Mouse (Mus musculus): ENCODE measurements around the gene 1700028K03Rik. TPM values are rescaled to one million over a fixed set of nuclear protein-coding genes. Genes with fewer than 3 reads are reported as not detected.
A peak's percentile ranks its signal among the peaks of the same experiment; 100 is the strongest.

Gene 1700028K03Rik
- not detected for total RNA-seq (2022)

GRCm38 (mm10) chr5:107534581-107534980 lies at the start of gene 1700028K03Rik:
Gene 1700028K03Rik, plus strand, starts transcription at chr5:107534709.
- DNase-seq (ENCODE audit: low spot score in 2 of 2) = no peak

- no peak for DNase-seq (ENCODE audit: low spot score in 2 of 2)
These were observed 45.5 kb upstream of the 1700028K03Rik start for GRCm38 (mm10) chr5:107488996-107489395.

GRCm38 (mm10) chr5:107491036-107491435 lies 43.5 kb upstream of the 1700028K03Rik start:
- DNase-seq (ENCODE audit: low spot score in 2 of 2) = no peak

DNA sequence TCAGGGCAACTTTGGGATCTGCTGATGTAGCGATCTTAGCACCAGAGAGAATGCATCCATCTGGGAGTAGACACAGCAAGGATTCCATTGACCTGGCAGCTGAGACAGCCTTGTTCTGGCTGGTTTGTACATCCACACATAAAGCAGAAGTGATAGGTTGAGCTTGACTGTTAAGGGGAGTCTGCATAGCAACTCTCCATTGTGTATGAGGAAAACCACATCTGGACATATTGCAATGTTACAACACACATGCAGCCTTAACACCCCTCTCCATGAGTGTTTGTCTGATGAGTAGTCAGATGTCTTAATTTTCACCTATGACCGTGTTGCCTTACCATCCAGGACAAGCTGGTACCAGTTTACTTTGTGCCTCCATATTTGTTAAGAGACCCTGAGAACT lies 42.0 kb upstream of the 1700028K03Rik start:
- DNase-seq (ENCODE audit: low spot score in 2 of 2) = no peak

DNA sequence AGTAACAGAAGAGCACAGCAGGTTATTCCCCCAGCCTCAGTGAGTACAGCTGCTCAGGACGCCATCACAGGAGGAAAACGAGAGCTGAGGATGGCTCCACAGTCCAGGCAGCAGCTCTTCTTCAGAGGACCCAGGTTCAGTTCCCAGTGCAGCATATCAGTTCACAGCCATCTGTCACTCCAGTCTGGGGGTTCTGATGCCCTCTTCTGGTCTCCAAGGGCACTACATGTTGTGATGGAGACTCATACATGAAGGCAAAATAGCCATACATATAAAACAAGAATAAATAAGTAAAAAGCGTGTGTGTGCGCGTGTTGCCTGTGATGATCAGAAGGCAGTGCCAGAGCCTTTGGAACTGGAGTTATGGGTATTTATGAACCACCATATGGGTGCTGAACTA lies 39.8 kb upstream of the 1700028K03Rik start:
- no peak for DNase-seq (ENCODE audit: low spot score in 2 of 2)

- DNase-seq (ENCODE audit: low spot score in 2 of 2) = no peak
These were observed 38.5 kb upstream of the 1700028K03Rik start for GRCm38 (mm10) chr5:107496047-107496446.

DNA sequence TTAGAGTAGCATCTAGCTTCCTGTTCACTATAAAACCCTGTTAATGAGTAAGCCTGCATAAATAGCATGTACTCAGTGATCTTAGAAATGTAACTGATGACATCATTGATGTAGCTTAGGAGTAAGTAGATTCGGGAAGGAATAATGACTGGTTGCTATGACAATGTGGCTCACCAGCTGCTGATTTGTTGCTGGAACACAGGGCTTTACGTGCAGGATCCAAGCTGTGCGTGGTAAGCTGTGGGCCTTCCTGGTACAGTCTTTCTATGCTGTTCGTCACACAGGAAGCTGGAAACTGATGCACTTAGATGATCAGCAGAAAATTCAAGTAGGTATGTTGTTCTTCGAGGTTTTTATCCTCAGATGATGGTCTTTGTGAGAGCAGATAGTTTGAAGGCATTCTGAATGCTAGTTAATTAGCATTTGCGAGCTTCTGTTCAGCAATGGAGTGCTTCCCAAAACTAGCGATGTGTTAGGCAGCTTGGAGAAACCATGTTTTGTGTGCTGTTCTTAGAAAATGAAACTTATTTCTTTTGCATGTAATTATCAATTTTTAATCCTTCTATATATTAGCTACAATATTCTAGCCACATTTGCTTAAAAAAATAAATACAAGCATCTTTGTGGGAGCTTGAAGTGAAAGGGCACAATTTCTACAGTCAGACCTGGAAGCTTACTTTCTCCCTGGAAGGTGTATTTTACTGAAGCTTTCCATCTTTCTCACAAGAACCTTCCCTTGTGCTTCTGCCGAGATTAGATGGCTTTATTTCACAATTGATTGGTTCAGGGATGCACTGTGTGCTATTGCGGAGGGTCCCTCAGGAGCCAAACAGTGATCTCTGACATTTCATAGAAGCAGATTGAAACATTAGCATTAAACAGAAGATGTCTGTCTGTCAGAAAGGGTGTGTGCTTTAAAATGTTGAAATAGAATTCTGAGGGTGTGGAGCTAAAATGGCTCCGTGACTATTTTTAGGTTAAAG lies 36.7 kb upstream of the 1700028K03Rik start:
- no peak for DNase-seq (ENCODE audit: low spot score in 2 of 2)

DNA sequence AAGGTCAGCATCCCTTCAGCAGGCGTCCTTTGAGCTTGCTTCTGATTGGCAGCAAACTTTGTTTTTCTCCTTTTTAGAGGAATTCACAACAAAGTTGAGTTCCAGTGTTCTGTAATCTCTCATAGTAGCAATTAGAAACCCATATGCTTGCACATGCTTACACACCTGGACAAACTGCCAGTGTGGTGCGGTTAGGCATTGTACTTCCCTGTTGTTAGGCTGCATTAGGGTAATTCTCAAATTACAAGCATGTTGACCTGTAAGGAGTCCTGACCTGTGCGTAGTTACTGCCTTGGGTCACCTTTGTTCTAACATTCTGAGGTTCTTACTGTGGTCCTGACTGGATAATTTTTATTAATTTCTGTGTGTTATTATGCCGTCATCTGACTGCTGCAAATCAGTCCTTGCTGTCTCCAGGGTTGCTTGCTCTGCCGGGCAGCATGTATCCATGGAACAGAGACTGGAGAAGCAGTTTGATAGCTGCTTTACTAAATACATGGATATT lies 35.7 kb upstream of the 1700028K03Rik start:
- DNase-seq (ENCODE audit: low spot score in 2 of 2) = no peak

- DNase-seq (ENCODE audit: low spot score in 2 of 2) = no peak
These were observed 34.5 kb upstream of the 1700028K03Rik start for GRCm38 (mm10) chr5:107499891-107500535.

DNA sequence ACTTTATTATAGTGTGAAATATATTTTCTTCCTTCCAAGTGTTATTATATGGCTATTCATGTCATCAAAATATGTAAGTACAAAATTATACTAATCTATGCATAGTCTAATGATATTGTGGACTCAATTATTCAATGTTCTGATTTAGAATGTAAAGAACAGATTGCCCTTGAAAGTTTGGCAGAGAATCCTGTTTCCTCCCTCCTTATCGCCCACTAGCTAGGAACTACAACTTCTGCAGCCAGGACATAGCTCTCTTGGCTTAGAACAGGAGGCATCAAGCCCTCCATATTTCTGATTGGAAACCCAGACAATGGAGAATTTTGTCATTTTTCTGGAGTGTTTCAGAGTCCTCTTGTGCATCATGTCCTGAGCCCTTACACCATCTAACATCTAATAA lies 33.8 kb upstream of the 1700028K03Rik start:
- no peak for DNase-seq (ENCODE audit: low spot score in 2 of 2)

- DNase-seq (ENCODE audit: low spot score in 2 of 2) = no peak
These were observed 27.2 kb upstream of the 1700028K03Rik start, which contains the start of gene Gm42669 for GRCm38 (mm10) chr5:107507321-107507720. Gene Gm42669, plus strand, starts transcription at chr5:107507621.

DNA sequence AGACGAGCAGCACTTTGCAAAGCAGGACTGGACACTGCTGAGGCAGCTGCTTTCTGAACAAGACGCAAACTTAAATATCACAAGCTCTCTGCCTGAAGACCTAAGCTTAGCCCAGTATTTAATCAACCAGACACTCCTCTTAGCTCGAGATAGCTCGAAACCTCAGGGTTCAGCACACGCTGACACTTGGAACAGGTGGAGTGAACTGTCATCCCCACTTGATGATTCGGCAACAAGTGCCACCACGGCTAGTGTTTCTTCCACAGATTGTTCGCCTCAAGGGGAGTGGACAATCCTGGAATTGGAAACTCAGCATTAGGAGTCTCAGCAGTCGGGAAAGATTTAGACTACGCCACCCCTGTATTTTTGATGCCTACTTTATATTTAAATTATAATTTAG lies 24.0 kb upstream of the 1700028K03Rik start:
- peak; percentile 14 to 43 for DNase-seq (ENCODE audit: low spot score in 2 of 2)

DNA sequence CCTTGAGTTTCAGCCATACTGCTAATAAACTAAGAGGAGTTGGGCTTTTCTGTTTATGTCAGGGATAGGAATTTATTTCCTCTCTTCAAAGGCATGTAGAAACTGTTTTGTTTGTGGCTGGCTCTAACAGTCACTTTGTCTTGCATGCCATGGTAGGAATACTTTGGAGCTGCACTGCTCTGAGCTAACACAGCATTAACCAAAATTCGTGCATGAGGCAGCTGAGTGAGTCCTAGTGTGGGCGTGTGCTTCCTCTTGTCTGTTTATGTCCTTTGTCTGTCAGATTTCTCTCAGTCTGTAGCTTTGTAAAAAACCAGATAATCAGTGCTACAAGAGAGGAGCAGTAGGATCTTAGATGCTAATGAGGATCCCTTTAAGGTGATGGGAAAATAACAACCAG lies 23.2 kb upstream of the 1700028K03Rik start:
- no peak for DNase-seq (ENCODE audit: low spot score in 2 of 2)

- DNase-seq (ENCODE audit: low spot score in 2 of 2) = peak in 1 of 2 experiments; percentile 12
These were observed 20.9 kb upstream of the 1700028K03Rik start for GRCm38 (mm10) chr5:107513583-107513982.

DNA sequence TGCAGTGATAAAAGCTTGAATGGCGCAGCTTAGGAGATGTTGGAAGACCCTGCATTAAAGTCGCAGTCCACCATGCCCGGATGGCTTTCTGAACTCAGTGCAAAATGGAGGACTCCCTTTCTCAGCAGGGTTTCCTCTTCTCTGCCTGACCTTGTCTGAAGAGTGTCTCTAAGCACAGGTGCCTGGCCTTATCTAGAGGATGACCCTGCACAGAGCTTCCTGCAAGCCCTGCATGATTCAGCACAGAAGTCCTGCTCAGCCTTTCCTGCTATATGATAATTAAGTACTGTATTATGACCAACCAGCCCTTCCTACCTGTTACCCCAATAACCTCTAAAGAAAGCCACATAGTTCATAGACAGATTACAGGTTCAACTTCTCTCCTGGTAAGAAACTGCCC lies 19.1 kb upstream of the 1700028K03Rik start:
- no peak for DNase-seq (ENCODE audit: low spot score in 2 of 2)

DNA sequence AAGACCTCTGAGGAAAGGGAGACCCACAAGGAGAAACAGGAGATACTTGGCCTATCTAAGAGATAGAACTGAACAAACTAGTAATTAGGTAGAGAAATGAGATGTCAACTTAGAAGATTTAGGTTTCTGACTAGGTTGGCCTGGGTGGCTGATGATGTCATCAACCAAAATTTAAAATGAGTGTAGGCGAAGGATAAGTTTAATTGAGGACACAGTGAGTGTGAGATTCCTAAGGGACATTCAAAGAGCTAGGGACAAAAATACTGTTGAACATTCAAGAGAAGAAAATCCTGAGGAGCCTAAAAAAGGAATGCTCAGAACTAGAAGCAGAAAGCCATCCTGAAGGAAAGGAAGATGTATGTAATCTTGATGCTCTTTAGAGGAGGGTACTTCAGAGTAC lies 18.4 kb upstream of the 1700028K03Rik start:
- no peak for DNase-seq (ENCODE audit: low spot score in 2 of 2)

GRCm38 (mm10) chr5:107518602-107519001 lies 15.9 kb upstream of the 1700028K03Rik start:
- DNase-seq (ENCODE audit: low spot score in 2 of 2) = no peak

GRCm38 (mm10) chr5:107521386-107521785 lies 13.1 kb upstream of the 1700028K03Rik start:
- DNase-seq (ENCODE audit: low spot score in 2 of 2) = no peak

GRCm38 (mm10) chr5:107521897-107522296 lies 12.6 kb upstream of the 1700028K03Rik start:
- peak in 1 of 2 experiments; percentile 33 for DNase-seq (ENCODE audit: low spot score in 2 of 2)

DNA sequence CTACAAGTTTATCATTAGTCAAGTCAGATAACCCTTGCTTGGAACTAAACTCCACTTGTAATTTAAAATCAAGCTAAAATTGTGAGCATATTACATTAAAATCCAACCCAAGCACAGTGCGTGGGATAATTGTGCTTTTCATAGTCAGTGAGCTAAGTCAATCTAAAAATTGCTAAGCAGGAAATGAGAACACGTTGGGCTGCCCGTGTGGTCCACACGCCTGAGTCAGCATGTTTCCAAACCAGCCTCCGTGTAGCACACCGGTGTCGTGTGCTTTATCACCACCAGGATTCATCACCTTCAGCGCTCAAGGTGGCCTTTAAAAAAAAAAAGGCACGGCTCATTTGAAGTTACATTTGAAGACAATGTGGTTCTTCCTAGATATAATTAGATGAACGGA lies 10.2 kb upstream of the 1700028K03Rik start:
- no peak for DNase-seq (ENCODE audit: low spot score in 2 of 2)

DNA sequence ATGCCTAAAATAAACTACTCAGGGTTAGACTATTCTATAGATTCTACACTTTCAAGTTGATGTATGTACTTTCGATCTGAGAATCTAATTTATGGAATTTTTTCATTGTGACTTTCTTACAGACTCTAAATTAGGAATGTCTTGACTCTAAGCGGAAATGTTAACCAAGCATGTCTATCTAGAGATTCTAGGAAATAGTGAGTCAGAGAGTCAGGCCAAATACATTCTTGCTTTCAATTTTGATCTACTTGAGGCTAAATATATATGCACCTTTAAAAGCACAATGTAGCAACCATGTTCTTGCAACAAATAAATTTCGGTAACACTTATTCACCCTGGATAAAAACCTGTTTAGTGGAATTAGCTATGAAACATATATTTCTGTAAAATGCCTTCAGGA lies 5.7 kb upstream of the 1700028K03Rik start:
- DNase-seq (ENCODE audit: low spot score in 2 of 2) = no peak

GRCm38 (mm10) chr5:107533590-107533989 lies 919 bp upstream of the 1700028K03Rik start:
- DNase-seq (ENCODE audit: low spot score in 2 of 2) = no peak
